Mouse (Mus musculus): Measurements from ENCODE around the gene Elmsan1.

The Elmsan1 gene

DNA sequence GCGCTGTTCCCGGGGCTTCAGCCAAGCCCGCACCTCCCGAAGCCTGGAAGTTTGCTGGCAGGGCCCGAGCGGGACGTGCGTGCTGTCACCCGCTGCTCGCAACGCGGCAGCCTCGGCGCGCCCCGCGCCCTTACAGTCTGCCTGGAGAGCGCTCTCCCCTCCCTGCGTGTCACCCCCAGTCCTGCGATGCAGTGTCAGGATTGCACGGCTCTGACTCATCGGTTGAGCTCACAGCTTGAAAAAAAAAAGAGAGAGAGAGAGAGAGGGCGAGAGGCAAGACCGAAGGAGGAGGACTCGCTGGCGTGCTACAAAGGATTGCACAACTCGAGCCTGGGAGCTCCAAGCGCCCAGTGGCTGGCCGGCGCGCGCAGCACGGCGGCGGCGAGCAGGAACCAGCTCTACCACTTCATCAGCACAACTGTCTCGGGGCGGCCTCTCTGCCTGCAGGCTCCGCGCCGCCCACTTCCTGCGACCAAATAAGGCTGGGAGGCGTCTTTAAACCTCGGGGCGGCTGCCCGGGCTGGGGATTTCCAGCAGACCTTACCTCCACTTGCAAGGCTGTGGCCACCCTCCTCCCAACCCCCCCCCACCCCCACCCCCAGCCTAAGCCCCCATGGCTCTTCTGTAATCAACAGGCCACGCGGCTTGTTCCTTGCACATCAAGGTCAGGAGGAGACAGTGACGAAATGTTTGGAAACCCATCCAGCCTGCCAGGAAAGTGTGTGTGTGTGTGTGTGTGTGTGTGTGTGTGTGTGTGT, 24.9 kb downstream of the Elmsan1 start:
- in situ Hi-C loops (cut with MboI, MseI): loop anchor here (10.0 kb wide), 1 partner anchor 801 kb away; the partner anchor contains the start of gene Ylpm1

DNA sequence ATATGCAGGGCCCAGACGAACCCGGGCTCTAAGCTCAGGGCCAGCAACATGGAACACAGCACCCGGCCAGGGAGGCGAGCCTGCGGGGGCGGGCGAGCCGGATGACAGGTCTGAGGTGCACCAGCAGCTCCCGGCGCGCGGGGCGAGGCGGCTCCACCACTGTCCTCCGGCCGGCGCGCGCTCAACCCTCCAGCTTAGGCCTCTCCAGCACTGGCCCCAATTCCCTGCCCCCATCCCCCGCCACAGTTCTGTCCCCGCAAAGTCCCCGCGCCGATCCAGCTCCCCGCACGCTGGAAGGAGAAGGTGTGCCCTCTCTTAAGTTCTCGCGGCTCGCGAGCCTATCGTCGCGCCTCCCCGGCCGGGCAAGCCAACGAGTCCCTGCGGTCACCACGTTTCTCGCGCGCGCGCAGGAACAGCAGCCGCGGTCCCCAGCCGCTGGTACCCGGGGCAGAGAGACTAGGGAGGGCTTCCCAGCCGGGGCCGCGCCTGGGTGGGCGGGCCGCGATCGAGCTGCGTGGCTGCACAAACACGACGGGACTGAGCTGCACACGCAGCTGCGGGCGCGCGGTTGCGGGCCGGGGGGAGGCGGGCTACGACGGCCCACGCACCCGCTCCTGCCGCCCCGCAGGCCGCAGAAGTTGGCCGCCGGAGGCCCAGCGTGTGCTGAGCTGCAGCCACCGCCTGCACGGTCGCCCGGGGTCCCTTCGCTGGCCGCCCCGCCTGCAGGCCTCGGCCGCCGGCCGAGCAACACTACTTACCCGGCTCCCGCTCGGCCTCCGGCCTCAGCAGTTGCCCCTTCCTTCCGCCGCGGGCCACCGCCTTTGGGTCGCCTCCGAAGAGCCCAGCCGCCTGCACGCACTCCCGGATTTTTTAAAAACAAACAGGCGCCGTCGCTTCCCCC, 25.7 kb downstream of the Elmsan1 start:
- in situ Hi-C loops (cut with MboI, MseI): loop anchor here (10.0 kb wide), 1 partner anchor 802 kb away; the partner anchor contains the start of gene Ylpm1

DNA sequence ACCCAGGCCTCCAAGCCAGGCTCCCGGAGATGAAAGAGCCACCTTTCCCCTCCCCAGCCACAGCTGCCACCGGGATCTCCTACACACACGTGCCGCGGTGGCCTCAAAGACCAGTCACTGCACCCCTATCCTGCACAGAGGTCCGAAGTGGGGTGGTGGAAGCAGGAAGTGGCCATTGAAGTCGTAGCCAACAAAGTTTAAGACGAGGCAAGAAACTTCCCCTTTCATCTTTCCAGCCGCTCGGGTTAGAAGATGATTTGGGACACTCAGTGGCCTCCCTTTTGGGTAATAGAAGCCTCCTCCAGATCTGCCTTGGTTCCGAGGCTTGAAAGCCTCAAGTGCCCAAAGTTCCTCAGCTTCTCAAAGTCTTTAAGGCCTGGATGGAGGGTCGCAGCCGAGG, 26.4 kb downstream of the Elmsan1 start:
- in situ Hi-C loops (cut with MboI, MseI): loop anchor here (10.0 kb wide), 1 partner anchor 803 kb away; the partner anchor contains the start of gene Ylpm1

DNA sequence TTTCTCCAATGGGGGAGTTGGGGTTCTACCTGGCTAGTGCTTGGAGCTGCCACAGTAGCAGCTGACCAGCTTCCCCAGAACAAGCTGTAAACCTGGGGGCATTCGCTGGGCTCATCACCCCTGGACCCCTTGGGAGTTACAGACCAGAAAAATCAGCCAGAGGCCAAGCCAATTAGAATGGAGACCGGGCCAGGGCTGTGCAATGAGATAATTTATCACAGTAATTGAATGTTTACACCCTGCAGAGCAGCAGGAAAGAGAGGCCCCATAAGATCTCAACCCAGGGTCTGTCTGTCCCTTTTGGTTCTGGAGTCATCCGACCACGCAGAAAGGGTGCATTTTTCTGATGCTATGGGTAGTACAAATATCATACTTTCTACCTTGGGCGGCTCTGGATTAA, 26.9 kb downstream of the Elmsan1 start:
- in situ Hi-C loops (cut with MboI, MseI): loop anchor here (10.0 kb wide), 1 partner anchor 803 kb away; the partner anchor contains the start of gene Ylpm1

DNA sequence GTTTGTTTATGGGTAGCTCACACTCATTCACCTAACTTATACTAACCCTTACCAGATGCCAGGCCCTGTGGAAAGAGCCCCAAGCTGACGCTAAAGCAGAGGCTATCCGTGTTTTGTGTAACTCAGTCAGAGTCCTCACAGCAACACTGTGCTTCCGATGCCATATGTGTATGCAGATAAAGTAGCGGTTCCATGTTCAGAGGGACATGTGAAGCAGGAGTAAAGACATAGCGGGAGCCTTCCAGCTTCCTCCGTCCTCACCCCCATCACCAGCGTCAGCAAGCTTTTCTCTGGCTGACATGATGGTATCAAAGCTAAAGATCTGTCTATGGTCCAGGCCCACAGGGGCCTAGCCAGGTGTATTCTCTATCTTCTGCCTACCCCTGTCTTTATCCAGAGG, 27.5 kb downstream of the Elmsan1 start:
- in situ Hi-C loops (cut with MboI, MseI): loop anchor here (10.0 kb wide), 1 partner anchor 804 kb away; the partner anchor contains the start of gene Ylpm1

DNA sequence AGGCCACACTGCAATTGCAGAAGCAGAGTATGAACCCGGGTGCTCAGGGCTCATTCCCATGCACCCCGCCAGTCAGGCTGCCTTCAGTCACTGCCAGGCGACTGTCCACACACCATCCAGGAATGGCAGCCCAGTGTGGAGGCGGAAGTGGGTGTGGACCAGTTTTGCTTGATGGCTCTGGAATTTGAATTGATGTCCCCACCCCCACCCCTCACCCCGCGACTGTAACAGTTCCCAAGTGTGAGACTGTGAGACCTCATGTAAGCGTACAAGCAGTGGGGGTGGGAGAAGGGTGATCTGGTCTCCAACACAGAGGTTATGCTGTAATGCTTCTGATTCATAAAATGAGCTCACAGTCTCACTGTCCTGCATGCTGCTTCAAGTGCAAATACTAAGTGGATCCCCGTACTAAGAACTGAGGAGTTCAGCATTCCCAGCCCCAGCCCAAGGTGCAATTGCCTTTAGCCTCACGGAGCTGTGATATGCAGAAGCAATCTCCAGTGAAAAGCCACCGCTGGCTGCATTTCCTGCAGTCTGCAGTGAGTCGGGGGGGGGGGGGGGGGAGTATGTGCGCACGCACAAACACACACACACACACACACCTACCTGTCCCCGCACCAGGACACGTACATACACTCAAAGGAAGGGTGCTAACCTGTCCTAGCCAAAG, 28.4 kb downstream of the Elmsan1 start:
- in situ Hi-C loops (cut with MboI, MseI): loop anchor here (10.0 kb wide), 1 partner anchor 805 kb away; the partner anchor contains the start of gene Ylpm1

DNA sequence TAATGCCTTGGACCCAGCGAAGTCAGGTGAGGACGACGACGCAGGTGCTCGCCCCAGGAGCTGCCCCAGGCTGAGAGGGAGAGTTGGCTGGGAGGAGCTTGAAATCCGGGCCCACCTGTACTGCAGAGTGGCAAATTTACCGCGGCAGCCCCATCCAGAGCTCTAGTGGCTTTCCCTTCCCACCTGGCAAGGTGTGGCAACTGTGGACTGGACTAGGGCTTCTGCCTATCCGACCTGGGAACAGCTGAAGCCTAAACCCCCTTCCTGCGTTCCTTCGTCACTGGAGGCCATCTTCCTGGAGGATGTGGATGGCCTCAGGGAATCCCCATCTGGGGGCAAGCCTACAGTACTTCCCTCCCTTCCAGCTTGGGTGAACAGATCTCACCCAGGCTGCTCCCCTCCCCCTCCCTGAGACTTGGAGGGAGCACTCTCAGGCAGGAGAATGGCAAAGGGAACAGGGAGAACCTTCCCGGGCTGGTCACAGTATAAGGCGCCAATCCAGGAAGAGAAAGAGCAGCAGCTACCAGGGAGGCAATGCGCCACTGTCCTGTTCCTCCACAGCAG, 29.7 kb downstream of the Elmsan1 start:
- in situ Hi-C loops (cut with MboI, MseI): loop anchor here (5.0 kb wide), 1 partner anchor 1508 kb away; no protein-coding TSS in a partner anchor

DNA sequence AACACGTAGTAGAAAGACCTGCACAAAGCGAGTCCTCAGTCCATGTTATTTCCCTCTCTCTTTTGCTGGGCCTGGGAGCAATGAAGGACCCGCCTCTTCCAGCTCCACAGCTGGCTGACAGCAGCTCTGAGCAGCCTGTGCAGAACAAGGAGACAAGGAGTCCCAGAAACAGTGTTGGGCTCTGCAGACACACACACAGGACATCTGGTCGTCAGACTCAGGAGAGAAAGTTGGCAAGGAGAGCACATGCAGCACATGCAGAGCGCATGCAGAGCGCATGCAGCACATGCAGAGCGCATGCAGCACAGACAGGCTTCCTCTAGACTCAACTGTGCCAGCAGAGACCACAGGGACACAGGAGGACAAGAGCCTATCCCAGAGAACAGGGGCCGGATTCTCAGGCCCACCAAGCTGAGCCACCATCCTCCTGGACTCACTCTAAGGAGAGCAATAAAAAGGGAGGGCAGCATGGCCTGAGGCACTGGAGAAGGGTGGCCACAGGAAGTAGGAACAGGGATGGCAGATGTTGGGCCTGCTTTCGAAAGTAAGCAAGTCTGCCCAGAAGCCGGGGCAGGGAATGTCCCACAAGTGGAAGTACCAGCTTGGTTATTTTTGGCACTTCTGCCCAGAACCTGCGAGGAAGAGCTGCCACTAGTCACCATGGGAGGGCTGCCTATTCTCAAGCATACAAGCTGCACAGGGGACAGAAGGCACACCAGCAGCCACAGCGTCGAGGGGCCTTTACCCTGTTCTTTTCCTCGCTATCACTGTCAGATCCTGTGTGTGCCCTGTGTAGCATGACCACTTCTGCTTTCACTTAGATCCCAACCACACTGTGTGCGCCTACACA, 30.7 kb downstream of the Elmsan1 start:
- in situ Hi-C loops (cut with MboI, MseI): loop anchor here (5.0 kb wide), 1 partner anchor 1509 kb away; no protein-coding TSS in a partner anchor

DNA sequence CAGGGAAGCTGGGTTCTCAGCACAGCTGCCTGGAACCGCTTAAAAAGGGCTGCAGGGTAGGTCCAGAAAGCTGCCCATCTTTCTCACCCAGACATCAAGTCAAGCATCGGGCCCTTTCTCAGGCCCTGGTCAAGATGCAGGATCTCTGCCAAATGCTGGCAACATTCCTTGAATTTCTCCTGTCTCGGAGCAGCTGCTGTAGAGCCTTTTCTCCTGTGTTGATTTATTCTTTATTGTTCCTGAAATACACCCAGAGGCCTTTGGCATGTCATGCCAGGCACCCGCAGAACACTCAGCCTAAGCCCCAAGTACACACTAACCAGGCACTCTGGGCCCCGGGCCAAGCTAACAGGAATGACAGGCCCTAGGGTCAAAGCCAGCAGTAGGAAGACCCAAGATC, 31.7 kb downstream of the Elmsan1 start:
- in situ Hi-C loops (cut with MboI, MseI): loop anchor here (5.0 kb wide), 1 partner anchor 1510 kb away; no protein-coding TSS in a partner anchor

DNA sequence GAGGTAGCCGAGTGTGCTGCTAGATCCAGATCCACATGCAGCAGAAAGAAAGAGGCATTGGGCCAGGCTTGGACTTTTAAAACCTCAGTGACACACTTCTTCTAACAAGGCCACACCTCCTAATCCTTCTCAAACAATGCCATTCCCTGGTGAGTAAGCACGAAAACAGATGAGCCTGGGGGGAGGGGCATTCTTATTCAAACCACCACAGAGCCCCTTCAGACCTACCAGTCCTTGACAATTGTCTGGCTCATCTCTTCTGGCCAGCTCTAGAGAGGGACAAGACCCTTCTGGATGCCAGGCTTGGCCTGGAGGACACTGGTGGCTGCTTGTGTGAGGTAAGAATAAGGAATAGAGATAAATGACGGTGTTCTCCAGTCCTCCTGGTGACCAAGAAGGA, 32.1 kb downstream of the Elmsan1 start:
- in situ Hi-C loops (cut with MboI, MseI): loop anchor here (5.0 kb wide), 1 partner anchor 1511 kb away; no protein-coding TSS in a partner anchor

DNA sequence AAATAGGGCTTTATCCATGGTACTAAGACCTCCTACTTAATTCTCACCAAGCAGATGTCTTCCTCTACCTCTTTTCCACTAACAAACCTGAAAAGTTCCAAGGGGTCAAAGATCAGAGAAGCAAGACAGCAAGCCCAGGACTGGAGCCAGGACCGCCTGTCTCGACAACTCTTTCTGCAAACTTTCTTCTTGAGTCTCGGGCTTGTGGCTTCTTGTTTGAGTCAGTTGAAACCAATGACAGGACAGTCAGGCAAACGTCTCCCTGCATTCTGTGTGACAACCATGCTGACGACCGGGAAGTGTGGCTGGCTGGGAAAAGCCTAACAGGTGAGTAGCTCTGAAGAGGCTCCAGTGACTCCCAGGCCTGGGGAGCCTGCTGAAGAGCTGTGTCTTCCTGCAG, 33.1 kb downstream of the Elmsan1 start:
- in situ Hi-C loops (cut with MboI, MseI): loop anchor here (5.0 kb wide), 1 partner anchor 1512 kb away; no protein-coding TSS in a partner anchor

DNA sequence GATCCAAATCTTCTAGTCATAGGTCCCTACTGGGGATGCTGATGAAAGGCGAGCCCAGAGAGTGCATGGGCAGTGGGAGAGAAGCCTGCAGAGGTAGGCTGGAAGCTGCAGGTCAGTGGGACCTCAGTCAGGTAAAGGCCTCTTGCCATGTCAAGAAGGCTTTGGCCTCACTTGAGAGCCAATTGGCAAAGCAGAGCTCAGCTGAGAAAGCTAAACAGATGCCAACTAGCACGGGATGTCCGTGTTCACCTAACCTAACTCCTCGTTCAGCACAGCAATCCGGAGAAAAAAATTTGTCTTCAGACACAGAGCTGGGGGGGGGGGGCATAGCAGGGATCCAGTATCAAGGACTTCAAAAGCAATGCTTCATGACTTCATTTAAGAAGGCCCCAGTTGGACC, 33.7 kb downstream of the Elmsan1 start:
- in situ Hi-C loops (cut with MboI, MseI): loop anchor here (5.0 kb wide), 1 partner anchor 1512 kb away; no protein-coding TSS in a partner anchor

DNA sequence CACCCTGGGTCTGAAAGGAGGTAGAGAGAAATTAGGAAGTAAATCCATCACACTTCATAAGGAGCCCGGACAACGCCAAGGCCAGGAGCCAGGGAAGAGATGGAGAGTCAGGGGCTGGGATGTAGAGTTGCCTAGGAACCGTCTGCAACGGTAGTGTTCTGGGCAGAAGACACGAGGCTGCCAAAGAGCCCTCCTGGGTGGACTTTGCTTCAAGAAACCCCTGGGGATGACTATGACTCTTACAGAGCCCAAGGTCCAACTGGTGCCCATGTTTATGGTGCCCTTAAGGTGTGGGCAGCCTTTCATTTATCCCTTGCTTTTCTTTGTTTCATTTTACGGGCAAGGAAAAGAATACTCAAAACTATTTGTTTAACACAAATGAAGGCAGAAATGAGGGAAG, 36.7 kb downstream of the Elmsan1 start:
- in situ Hi-C loops (cut with MboI, MseI): no loop called here

DNA sequence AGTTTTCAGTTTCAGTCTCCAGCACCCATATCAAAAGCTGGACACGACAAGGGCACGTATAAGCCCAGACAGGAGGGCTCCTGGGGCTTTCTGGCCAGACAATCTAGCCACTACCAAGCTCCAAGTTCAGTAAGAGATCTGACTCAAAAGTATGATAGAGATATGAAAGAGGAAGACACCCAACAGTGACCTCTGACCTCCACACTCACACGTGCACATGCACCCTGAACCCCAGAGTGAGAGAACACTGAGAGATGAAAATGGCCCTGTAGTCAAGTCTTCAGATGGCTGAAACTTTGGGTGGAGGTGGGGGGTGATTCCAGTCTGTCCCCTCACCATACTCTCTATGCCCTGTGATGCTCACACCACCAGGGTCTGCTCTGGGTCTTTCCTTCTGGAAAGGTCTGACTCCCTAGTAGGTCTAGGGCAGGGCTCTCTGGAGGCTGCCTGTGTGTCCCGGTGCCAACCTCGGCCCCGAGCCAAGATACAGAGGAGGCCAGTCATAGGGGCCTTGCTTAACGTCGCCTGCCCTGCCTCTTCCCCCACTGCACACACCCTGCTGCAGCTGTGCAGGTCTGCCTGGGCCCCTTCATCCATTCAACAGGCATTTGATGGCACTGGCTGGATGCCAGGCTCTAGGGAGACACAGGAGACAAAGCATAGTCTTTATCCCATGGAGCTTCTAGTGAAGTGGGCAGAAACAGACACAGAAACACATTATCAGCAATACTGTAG, 37.8 kb downstream of the Elmsan1 start:
- in situ Hi-C loops (cut with MboI, MseI): no loop called here

DNA sequence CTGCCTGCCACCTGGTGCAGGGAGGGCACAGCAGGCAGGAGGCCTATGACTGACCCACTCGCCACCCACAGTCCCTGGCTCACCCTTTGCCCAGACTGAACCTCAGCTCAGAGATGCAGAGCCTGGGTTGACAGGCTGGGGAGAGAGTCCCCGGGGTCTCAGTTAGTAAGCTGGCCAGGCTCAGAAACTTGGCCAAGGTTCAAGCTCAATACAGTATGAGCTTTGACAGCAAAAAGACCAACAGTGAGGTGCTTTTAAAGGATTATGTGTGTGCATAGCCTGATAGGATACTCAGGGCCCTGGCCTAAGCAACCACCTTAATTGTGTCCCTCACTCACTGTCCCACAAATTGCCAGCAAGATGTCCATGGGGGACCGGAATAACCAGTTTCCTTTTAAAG, 38.6 kb downstream of the Elmsan1 start:
- in situ Hi-C loops (cut with MboI, MseI): no loop called here

DNA sequence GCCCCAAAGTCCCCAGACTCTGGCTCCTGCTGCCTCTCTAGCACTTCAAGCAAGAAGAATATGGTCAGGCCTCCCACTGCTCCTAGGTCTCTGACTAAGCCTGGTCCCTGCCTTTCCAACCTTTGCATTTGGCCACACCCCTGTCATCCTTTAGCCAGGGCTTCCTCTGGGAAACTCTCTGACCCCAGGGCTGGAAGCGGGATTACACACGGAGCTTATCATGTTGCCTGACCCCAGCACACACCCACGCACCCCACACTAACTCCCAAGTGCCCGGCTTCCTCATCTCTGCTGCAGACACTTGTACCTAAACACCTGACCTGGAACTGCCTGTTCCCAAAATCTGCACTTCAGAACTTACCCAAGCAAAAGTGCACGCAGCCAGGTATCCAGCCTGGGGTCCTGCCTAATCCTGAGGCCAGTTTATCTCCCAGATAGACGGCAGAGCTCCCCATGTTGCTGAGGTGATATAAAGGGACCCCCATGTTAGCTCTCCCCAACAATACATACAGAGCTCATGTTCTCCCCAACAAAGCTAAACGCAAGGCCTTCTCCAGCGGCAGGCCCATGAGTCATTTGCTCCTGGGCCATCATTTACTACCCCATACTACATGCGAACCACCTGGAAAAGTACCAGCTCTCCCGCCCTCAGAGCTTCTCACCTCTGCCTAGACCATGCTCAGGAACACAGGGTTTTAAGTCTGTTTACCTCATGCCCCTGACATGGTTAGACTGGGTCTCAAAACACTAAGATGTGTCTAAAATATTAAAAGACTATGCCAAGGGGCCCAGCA, 39.8 kb downstream of the Elmsan1 start:
- in situ Hi-C loops (cut with MboI, MseI): no loop called here

DNA sequence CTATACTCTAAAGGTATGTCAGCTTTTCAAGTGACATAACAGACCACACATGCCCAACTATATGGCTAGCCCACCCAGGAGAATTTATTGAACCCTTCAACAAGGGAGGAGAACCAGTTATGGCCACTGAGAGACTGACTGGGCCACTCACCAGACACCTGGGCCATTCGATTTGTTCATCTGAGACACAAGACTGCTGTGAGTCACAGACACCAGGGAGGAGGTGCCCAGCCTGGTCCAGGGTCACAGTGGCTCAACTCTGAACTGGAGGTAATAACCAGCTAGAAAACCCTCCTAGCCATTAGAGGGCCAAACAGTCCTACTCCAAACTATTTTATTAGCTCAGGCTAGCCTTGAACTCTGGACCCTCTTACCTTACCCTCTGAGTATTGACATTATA, 40.6 kb downstream of the Elmsan1 start:
- in situ Hi-C loops (cut with MboI, MseI): no loop called here
